Mouse (Mus musculus) erythroblast, embryonic 14.5 days (primary cell): ENCODE results near the gene Zc3h8. TPM values are rescaled to one million over a fixed set of nuclear protein-coding genes. Genes with fewer than 3 reads are reported as not detected.

Experiments used
- H3K27me3 ChIP-seq: 2 replicates; pipeline ENCODE4 v1.6.1; 2012; ENCODE audit warnings: inconsistent platforms; ENCODE audit not compliant: control insufficient read depth
- H3K36me3 ChIP-seq: 2 replicates; pipeline ENCODE4 v1.6.1; 2012; ENCODE audit warnings: mild to moderate bottlenecking, inconsistent platforms; ENCODE audit not compliant: control insufficient read depth
- H3K4me1 ChIP-seq: 2 replicates; pipeline ENCODE4 v1.6.1; 2012; ENCODE audit warnings: inconsistent platforms; ENCODE audit not compliant: control insufficient read depth
- H3K4me3 ChIP-seq: replicated peaks from 2 replicates; pipeline ENCODE3; 2012; ENCODE audit warnings: moderate library complexity, mild to moderate bottlenecking, inconsistent platforms
- H3K9me3 ChIP-seq: 2 replicates; pipeline ENCODE4 v1.6.1; 2012; ENCODE audit warnings: low read length, inconsistent platforms, mixed read lengths; ENCODE audit not compliant: control insufficient read depth
- GATA1 ChIP-seq: IDR thresholded peaks from 2 replicates; pipeline ENCODE4 v1.6.1; 2012; ENCODE audit warnings: low read length, inconsistent platforms, mixed read lengths
- TAL1 ChIP-seq: IDR thresholded peaks from 3 replicates; pipeline ENCODE4 v1.6.1; 2012; ENCODE audit warnings: low read length, inconsistent platforms, mixed read lengths
- polyA plus RNA-seq: library from polyadenylated mRNA; stranded (reverse); fragments of >175 nt; gene quantifications from 2 replicates; pipeline ENCODE4 v1.2.3, GENCODE M21; 2012

Zc3h8 gene
- polyA plus RNA-seq, 1 experiment, result not detected

- peaks cover 2% of the 10 kb centered on the region; the same call in 1 of the 2 replicates for H3K36me3 ChIP-seq
- H3K9me3 ChIP-seq, result no peaks in the 10 kb centered on the region
- peak overlapping the region; percentile 97 for H3K4me3 ChIP-seq
- no peak for TF ChIP-seq TAL1
- TF ChIP-seq GATA1, result no peak
- peaks cover 29% of the 10 kb centered on the region for H3K4me1 ChIP-seq
- no peaks in the 10 kb centered on the region for H3K27me3 ChIP-seq
Measured at GRCm38 (mm10) chr2:128965505-128966105, 21.7 kb upstream of the Zc3h8 start.

GRCm38 (mm10) chr2:128954186-128954585 lies 10.3 kb upstream of the Zc3h8 start:
- no peak for TF ChIP-seq GATA1
- TF ChIP-seq TAL1, result no peak
- Histone ChIP-seq H3K4me3 (no peak overlapping the region), H3K36me3 (no peaks in the 10 kb centered on the region), H3K9me3 (no peaks in the 10 kb centered on the region), H3K27me3 (peaks cover 10% of the 10 kb centered on the region), H3K4me1 (peaks cover 4% of the 10 kb centered on the region)

- TF ChIP-seq TAL1 (no peak), GATA1 (no peak)
- Histone ChIP-seq H3K27me3 (peaks cover 13% of the 10 kb centered on the region), H3K9me3 (no peaks in the 10 kb centered on the region), H3K36me3 (no peaks in the 10 kb centered on the region), H3K4me1 (peaks cover 12% of the 10 kb centered on the region), H3K4me3 (no peak overlapping the region)
Measured at GRCm38 (mm10) chr2:128947962-128948588, 4.2 kb upstream of the Zc3h8 start.

- Histone ChIP-seq H3K27me3 (no peaks in the 10 kb centered on the region), H3K4me1 (no peaks in the 10 kb centered on the region), H3K4me3 (no peak overlapping the region), H3K36me3 (peaks cover 28% of the 10 kb centered on the region), H3K9me3 (no peaks in the 10 kb centered on the region)
- no peak for TF ChIP-seq GATA1
- TF ChIP-seq TAL1, result no peak
Measured at GRCm38 (mm10) chr2:128936256-128936655, 7.6 kb downstream of the Zc3h8 start.

DNA sequence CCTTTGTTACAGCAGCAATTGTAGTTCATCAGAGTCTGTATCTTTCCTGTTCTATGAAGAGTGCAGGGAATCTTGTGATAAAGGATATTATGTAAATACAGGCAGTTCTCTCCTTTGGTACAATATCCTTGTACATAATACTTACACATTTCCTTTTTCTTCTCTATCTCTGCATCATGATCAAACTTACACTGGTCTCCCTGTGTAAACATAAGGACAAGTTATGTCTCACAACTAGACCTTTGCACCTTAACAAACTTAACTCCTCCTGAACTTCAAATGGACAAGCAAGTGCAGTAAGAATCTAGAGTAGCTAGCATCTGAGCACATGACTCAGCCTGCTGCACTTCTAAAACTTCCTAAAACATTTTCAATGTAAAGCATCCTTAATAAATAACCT lies 13.2 kb downstream of the Zc3h8 start:
- H3K36me3 ChIP-seq, result peaks cover 44% of the 10 kb centered on the region
- TF ChIP-seq TAL1 (no peak), GATA1 (no peak)

DNA sequence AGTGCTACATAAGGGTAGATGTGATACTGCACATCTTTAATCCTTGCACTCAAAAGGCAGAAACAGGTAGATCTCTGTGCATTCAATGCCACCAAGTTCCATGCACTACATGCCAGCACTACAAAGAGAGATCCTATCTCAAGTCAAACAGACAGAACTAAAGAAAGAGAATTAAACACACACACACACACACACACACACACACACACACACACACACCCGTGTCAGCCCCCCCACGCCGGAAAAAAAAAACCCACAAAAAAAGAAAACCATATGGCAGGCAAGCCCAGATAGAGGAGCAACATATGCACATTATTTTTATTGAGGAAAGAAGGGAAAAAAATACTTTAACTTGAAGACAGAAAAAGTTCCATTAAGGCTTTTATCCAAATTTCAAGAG lies 15.4 kb downstream of the Zc3h8 start:
- Histone ChIP-seq H3K4me3 (no peak overlapping the region), H3K27me3 (no peaks in the 10 kb centered on the region), H3K36me3 (peaks cover 37% of the 10 kb centered on the region), H3K9me3 (no peaks in the 10 kb centered on the region), H3K4me1 (no peaks in the 10 kb centered on the region)
- TF ChIP-seq TAL1, result no peak

More for the DNA sequence above, 13.2 kb downstream of the Zc3h8 start:
- Histone ChIP-seq H3K4me3 (no peak overlapping the region), H3K27me3 (no peaks in the 10 kb centered on the region), H3K9me3 (no peaks in the 10 kb centered on the region), H3K4me1 (no peaks in the 10 kb centered on the region)

DNA sequence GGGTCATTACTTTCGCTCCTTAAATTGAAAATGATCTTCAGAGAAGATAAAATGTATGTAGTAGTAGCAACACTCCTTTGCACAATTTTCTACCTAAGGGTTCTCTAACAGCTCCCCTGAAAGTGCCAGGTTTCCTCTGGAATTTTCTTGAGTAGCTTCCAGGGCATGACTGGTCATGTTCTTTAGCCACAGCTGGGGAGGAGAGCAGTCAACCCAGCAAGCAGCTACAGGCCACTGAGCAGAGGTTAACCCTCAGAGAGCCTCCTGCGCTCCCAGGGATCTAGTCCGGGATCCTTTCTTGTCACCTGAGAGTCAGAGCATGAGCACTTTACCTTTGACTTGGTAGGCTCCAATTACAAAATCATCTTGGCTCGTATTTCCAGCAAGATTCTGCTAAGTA lies 19.1 kb downstream of the Zc3h8 start:
- no peaks in the 10 kb centered on the region for H3K27me3 ChIP-seq
- peaks cover 19% of the 10 kb centered on the region for H3K36me3 ChIP-seq
- no peak overlapping the region for H3K4me3 ChIP-seq
- no peaks in the 10 kb centered on the region for H3K4me1 ChIP-seq
- TF ChIP-seq GATA1, result no peak
- TF ChIP-seq TAL1, result no peak
- no peaks in the 10 kb centered on the region for H3K9me3 ChIP-seq

GRCm38 (mm10) chr2:128916528-128916927 lies 27.3 kb downstream of the Zc3h8 start:
- Histone ChIP-seq H3K4me3 (no peak overlapping the region), H3K9me3 (no peaks in the 10 kb centered on the region), H3K36me3 (no peaks in the 10 kb centered on the region), H3K27me3 (no peaks in the 10 kb centered on the region), H3K4me1 (no peaks in the 10 kb centered on the region)
- TF ChIP-seq GATA1 (no peak), TAL1 (no peak)

DNA sequence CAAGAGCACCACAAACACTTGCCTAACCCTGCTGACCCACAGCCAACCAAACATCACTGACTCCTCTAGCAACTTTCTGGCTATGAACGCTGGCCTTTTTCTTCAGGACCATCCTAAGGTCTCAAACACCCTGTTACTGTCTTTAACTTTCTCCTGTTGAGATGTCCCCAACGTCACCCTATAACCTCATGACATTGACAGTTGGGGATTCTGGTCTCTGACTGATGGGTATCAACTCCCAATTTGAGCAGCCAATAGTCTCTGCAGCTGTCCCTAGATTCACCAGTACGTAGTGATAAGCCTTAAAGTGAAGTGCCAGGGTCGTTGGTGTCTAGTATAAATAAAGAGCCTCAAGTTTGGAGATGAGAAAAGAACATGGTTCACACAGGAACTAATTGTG lies 28.9 kb downstream of the Zc3h8 start:
- H3K9me3 ChIP-seq, result no peaks in the 10 kb centered on the region
- no peaks in the 10 kb centered on the region for H3K4me1 ChIP-seq
- H3K36me3 ChIP-seq, result no peaks in the 10 kb centered on the region
- TF ChIP-seq GATA1 (no peak), TAL1 (no peak)
- no peak overlapping the region for H3K4me3 ChIP-seq
- no peaks in the 10 kb centered on the region; the same call in 1 of the 2 replicates for H3K27me3 ChIP-seq

DNA sequence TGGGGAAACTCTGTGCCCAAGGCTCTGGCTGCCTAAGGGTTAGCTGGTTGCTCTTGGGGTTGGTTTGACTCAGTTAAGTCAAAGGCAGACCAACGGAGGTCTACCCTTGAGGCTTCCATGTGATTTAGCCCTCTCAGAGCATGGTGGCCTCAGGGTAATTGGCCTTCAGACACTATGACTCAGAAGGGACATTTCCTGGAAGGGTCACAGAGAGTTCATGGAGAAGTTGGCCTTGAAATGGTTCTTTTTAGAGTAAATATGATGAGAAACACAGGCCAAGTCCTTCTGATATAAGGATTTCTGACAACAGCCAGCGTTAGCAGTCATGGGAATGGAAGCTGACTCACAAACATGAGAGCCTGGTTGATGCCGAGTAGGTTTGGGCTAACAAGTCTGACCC lies 40.2 kb downstream of the Zc3h8 start:
- TF ChIP-seq GATA1 (no peak), TAL1 (no peak)
- H3K27me3 ChIP-seq, result no peaks in the 10 kb centered on the region
- H3K9me3 ChIP-seq, result no peaks in the 10 kb centered on the region
- H3K36me3 ChIP-seq, result no peaks in the 10 kb centered on the region
- H3K4me1 ChIP-seq, result no peaks in the 10 kb centered on the region
- no peak overlapping the region for H3K4me3 ChIP-seq
